Mouse (Mus musculus) cerebellum, postnatal 10 days (tissue): ENCODE results near the gene Arf6.

ENCODE experiments used
- DNase-seq, 2 experiments: peaks; one replicate each; pipeline ENCODE4 v3.0.0; 2021; ENCODE audit warnings: mixed read lengths in 2 of 2

The Arf6 gene

DNA sequence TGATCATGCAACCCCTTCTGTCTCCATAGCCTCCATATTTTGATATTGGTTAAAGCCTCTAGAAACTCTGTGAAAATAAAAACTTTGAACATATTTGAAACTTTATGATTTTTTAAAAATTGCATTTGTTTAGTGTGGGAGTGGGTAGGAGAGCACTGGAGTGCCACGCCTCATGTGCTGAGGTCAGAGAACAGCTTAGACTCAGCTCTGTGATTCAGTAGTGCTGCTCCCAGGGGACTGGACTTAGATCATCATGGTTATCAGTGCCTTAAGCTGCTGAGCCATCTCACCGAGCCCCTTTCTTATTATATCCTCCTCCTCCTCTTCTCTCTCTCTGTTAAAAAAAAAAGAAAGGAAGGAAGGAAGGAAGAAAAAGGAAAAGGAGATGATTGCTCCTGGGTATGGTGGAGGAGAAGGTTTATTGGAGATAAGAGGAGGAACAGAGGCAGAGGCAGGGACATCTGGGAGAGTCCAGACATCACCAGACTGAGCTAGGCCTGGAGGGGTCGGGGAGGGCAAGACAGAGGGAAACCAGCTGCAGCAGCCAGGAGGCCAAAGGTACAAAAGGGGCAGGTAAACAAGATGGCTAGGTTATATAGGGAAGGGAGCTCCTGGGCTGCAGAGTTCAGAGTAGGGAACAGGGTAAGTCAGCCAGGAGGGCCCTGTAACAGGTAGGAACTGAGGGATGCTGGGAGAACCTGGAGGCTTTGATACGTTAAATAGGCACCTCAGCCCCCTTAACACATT lies 43.0 kb downstream of the Arf6 start:
- DNase-seq, result no peak

DNA sequence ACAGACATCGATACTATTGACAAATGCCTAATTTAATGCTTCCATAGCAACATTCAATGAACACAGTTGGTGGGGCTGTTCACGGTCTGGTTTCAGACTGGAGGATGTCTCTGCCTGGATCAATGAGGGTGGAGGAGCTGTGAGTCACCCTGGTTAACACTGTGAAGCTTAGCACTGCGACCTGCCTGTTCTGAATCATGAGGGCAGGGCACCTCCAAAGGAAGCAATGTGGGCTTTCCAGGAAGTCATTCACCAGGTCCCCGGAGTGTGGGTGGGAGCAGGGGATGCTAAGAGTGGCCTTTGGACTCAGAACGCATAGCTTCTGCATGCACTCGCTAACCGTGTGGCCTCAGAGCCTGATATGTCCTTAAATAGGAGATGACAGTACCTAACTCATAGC lies 44.8 kb downstream of the Arf6 start:
- peak in 1 of 2 experiments; percentile 21 for DNase-seq

DNA sequence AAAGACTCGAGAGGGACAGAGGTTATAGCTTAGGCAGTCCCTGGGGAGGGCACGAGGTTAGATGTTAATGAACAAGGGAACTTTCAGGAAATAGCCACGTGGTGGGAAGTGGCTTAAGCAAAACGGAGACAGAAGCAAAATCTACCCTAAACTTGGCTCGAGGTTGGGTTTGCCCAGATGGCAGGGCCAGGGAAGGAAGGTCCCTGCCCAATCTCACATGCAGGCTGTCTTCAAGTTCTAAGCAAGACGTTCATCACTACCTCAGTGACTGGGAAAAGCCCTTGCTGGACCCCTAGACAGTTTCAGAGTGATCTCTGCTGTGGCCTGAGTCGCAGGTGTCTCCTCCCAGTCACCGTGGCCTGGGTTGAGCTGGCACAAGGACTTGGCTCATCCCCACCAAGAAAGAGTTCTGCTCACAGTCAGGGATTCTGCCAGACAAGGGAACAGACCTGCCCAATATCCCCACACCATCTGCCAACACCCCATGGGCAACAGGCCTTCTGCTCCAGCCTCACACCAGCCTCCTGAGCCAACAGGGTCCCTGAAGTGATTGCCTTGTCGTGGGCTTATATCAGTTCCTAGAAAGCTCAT lies 45.8 kb downstream of the Arf6 start:
- DNase-seq, result peak; percentile 94 to 96

DNA sequence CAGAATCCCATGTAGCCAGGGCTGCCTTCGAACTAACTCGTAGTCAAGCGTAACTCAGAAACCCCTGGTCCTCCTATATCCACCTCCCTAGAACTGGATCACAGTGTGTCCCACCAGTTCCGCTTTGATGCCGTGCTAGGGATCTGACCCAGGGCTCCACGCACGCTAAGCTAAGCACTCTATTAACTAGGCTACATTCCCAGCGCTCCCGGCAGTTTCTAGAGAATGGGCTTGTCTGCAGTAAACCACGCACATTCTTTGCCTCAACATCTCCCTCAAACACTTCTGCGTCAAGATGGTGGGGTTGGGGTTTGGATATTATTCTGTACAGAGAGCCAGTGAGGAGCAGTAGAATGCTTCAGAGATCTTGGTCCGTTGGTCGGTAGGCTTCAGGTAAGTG lies 46.7 kb downstream of the Arf6 start:
- peak; percentile 35 to 57 for DNase-seq

DNA sequence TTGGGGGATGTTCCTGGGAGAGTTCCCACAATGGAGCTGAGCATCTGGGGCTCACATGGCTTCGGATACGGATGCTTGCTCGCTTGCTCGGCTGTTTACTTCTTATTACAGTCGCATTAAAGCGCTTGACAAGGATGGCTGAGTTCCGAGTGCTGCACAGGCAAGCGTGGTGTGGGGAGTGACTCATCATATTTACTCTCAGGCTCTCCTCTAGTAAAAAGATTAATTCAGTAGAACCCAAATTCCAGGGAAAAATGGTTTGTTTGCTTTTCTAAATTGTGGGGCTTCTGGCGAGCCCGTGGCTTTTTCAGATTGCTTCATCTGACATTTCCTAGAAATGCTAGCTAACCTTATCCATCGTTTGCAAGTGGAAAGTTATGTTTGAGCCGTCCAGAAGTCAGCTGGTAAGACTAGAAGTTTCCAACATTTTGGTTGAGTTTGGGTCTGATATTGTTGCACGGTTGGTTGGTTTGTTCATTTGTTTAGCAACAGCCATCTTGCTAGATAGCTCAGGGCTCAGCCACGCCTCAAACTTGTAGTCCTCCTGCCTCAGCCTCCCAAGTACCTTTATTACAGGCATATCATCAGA lies 47.2 kb downstream of the Arf6 start:
- DNase-seq, result peak; percentile 55 to 63

DNA sequence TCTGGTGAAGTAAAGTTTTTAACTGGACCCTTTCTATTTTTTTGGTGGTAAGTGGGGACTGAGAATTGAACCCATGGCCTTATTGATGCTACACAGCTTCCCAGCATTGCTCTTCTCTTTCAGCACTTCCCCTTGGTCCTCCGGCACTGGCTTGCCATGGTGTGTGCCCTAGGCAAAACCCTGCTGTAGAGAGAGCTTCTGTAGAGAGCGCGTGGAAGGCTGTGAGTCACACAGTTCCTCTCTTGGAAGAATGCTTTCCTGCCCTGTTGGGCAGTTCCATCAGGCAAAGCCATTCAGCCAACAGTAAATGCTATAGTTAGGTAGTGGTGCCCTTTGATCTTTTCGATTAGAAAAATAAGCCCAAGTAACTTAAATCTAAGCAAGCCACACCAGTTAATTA lies 47.7 kb downstream of the Arf6 start:
- no peak for DNase-seq

DNA sequence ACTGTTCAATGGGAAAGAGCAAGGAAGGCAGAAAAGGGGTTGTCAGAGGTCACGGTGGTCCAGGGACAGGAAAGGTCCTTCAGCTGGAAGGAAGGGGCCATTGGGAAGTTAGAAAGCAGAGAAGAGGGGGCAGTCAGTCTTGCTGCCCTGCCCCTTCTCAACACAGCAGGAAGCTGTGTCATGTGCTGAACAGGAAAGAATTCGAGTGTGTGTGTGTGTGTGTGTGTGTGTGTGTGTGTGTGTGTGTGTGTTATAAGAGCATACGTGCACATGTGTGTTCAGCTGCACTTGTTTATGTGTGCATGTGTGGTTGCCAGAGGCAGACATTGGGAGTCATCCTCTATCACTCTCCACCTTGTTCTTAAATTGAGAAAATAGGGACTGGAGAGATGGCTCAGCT lies 48.8 kb downstream of the Arf6 start:
- no peak for DNase-seq

DNA sequence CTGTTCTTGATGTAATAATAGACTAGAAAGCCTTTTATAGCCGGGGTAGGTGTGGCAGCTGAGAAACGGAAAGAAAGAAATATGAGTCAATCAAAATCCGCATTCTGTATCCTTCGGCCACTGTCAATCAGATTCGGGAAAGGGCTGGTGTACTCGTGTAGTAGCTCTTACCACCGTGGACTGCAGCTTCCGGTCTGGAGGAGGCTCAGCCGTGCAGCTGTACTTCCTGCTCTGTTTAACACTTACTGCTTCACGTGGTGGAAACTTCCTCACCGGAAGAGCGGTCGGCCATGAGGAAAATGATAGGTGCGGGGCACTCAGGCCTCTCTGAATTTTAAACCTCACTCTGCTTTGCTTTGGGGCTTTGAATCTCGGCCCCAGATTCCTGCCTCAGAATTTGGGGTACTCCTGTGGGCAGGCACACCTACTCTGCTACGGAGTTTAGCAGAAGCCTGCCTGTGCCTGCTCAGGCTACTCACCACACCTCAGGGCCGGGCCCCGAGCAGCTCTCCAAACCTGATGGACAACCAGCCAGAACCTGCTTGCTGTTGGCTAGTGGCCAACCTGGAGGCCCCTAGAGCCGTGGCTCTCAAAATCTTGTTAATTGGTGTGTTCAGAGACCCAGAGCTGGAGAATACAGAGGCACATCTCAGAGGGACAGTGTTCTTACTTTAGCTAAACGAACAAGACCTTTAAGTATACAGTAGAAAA lies 51.0 kb downstream of the Arf6 start:
- DNase-seq, result peak; percentile 61 to 62
